14 mouse cellular contexts compared by ENCODE assay signal in the genomic region with DNA sequence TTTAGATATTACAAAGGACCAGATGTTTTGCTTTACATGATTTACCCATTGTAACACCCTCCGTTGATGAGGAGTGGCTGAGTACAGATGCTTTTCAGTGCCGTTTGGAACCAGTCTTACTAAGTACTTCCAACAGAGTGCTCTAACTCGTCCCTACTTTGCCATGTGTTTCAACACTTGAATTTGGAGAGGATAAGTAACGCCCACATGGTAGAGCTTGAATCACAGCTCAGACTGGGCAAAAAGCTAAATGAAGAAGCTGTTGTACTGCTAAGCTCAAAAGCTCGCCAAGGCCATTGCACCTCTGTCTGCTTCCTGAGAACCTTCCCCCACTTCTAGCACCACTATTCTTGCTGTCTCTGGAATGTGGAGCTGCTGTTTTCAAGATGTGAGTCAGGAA.
DNase-seq lines count a peak whose midpoint lies in the region; ATAC-seq and TF ChIP-seq lines count a peak whose summit lies in the region.
"Had no signal": no experiment of that assay in that cellular context is flagged by ENCODE, and none has a peak within 500 bp of the region (broad histone marks: within the 10 kb centered on the region; RNA-seq: fewer than 3 reads in every experiment).

No protein-coding gene starts in this region.

- intact Hi-C loops in left cerebral cortex, postnatal 25 days (cut with DNase I), result no loop called here

- H3K4me1 ChIP-seq in intestine, embryonic 14.5 days (replicated peaks; ENCODE audit: control insufficient read depth, insufficient read depth, low read length), result no peaks in the 10 kb centered on the region
- H3K4me1 ChIP-seq in intestine, postnatal 0 days (replicated peaks; ENCODE audit: control insufficient read depth, insufficient read depth, low read length), result no peaks in the 10 kb centered on the region
- H3K4me1 ChIP-seq in midbrain, embryonic 14.5 days (ENCODE audit: control insufficient read depth, insufficient read depth, low read length), result no peaks in the 10 kb centered on the region
- H3K4me1 ChIP-seq: kidney, embryonic 15.5 days; liver, embryonic 13.5 days had no signal

- no peaks in the 10 kb centered on the region for H3K27me3 ChIP-seq in intestine, embryonic 14.5 days (replicated peaks; ENCODE audit: control insufficient read depth, insufficient read depth, low read length)
- no peaks in the 10 kb centered on the region for H3K27me3 ChIP-seq in intestine, postnatal 0 days (replicated peaks; ENCODE audit: control insufficient read depth, insufficient read depth, low read length)
- H3K27me3 ChIP-seq in midbrain, embryonic 14.5 days (ENCODE audit: control insufficient read depth, insufficient read depth, low read length), result no peaks in the 10 kb centered on the region
- H3K27me3 ChIP-seq: CH12.LX; kidney, embryonic 15.5 days; liver, embryonic 13.5 days had no signal

- TF ChIP-seq CTCF in intestine, postnatal 0 days (IDR thresholded peaks at IDR 0.05; ENCODE audit: low read depth), result no peak

- no peaks in the 10 kb centered on the region for H3K36me3 ChIP-seq in intestine, embryonic 14.5 days (ENCODE audit: control insufficient read depth, insufficient read depth, low read length)
- no peaks in the 10 kb centered on the region; the same call in 1 of the 2 replicates for H3K36me3 ChIP-seq in intestine, postnatal 0 days (ENCODE audit: control insufficient read depth, insufficient read depth)
- H3K36me3 ChIP-seq in midbrain, embryonic 14.5 days (ENCODE audit: control insufficient read depth, insufficient read depth, low read length), result no peaks in the 10 kb centered on the region
- H3K36me3 ChIP-seq: kidney, embryonic 15.5 days; liver, embryonic 13.5 days had no signal

- H3K9ac ChIP-seq in intestine, embryonic 14.5 days (ENCODE audit: low read length), result no peak overlapping the region
- H3K9ac ChIP-seq in intestine, postnatal 0 days (ENCODE audit: low read depth, low read length), result no peak overlapping the region
- H3K9ac ChIP-seq in midbrain, embryonic 14.5 days (replicated peaks; ENCODE audit: low read length), result no peak overlapping the region
- H3K9ac ChIP-seq: kidney, embryonic 15.5 days; liver, embryonic 13.5 days had no signal

- no peak overlapping the region for H3K4me2 ChIP-seq in intestine, embryonic 14.5 days (ENCODE audit: low read length)
- no peak overlapping the region for H3K4me2 ChIP-seq in intestine, postnatal 0 days (replicated peaks; ENCODE audit: low read depth)
- H3K4me2 ChIP-seq in midbrain, embryonic 14.5 days (ENCODE audit: low read length), result no peak overlapping the region
- H3K4me2 ChIP-seq: kidney, embryonic 15.5 days; liver, embryonic 13.5 days had no signal

- H3K27ac ChIP-seq in intestine, embryonic 14.5 days (ENCODE audit: low read depth), result no peak overlapping the region
- no peak overlapping the region for H3K27ac ChIP-seq in intestine, postnatal 0 days (ENCODE audit: low read depth, low read length)
- no peak overlapping the region for H3K27ac ChIP-seq in midbrain, embryonic 14.5 days (replicated peaks; ENCODE audit: low read depth, low read length)
- H3K27ac ChIP-seq: kidney, embryonic 15.5 days; liver, embryonic 13.5 days had no signal

- H3K4me3 ChIP-seq in intestine, embryonic 14.5 days (ENCODE audit: low read depth, low read length), result no peak overlapping the region
- no peak overlapping the region for H3K4me3 ChIP-seq in intestine, postnatal 0 days (ENCODE audit: low read depth, low read length)
- H3K4me3 ChIP-seq in midbrain, embryonic 14.5 days (replicated peaks; ENCODE audit: low read depth, low read length), result no peak overlapping the region
- H3K4me3 ChIP-seq: kidney, embryonic 15.5 days; liver, embryonic 13.5 days had no signal

- 83% methylated on average over 5 of the region's 5 CpGs for WGBS in intestine, embryonic 14.5 days
- 76% methylated on average over 5 of the region's 5 CpGs for WGBS in intestine, postnatal 0 days
- 89% methylated on average over 5 of the region's 5 CpGs for WGBS in midbrain, embryonic 14.5 days

- peaks cover 5% of the 10 kb centered on the region; the same call in 1 of the 2 replicates for H3K9me3 ChIP-seq in intestine, embryonic 14.5 days (ENCODE audit: control insufficient read depth, low read length)
- peaks cover 8% of the 10 kb centered on the region for H3K9me3 ChIP-seq in intestine, postnatal 0 days (ENCODE audit: control insufficient read depth)
- H3K9me3 ChIP-seq in midbrain, embryonic 14.5 days (ENCODE audit: control insufficient read depth, low read length), result peaks cover 9% of the 10 kb centered on the region

- peak; percentile 21 for DNase-seq in intestine, embryonic 14.5 days (ENCODE audit: low spot score)
- peak; percentile 38 for DNase-seq in NIH3T3 (ENCODE audit: low read depth)
- DNase-seq in adipocyte (ENCODE audit: low spot score), result peak; percentile 58
- DNase-seq in left cerebral cortex, postnatal 25 days (ENCODE audit: low spot score in 2 of 2), result peak; percentile 6 to 82
- DNase-seq in midbrain, embryonic 14.5 days, result no peak
- no peak for DNase-seq in spleen, postnatal 14 days (ENCODE audit: low spot score in 2 of 2)
- DNase-seq: adrenal gland, adult 2 months; cerebellum, postnatal 36 days; liver, embryonic 13.5 days; thymus, postnatal 4 days had no signal

- no peak for ATAC-seq in intestine, embryonic 14.5 days (replicated peaks; ENCODE audit: low FRiP score, low TSS enrichment, low read depth)
- no peak for ATAC-seq in intestine, postnatal 0 days
- ATAC-seq in midbrain, embryonic 14.5 days (ENCODE audit: low FRiP score, low TSS enrichment), result no peak
- ATAC-seq: forebrain, embryonic 14.5 days had no signal

Comparison
In these comparisons a context has a peak if more than half of its experiments do, and no peak if none do; other contexts are left out.
1. DNase-seq: peak in intestine, embryonic 14.5 days (single experiment), NIH3T3 (single experiment), adipocyte (single experiment) and left cerebral cortex, postnatal 25 days (2 of 2); none in midbrain, embryonic 14.5 days (single experiment) and spleen, postnatal 14 days (0 of 2).